Mouse (Mus musculus): ENCODE results near the gene Wdr81. TPM values are rescaled to one million over a fixed set of nuclear protein-coding genes. Genes with fewer than 3 reads are reported as not detected.

The Wdr81 gene
- polyA plus RNA-seq, 1 experiment from 2014 or later: 2.6 TPM

- Histone ChIP-seq H3K27ac (replicated peaks) (no peak overlapping the region), H3K4me1 (replicated peaks; ENCODE audit: control insufficient read depth, insufficient read depth) (peaks cover 6% of the 10 kb centered on the region; the same call in 1 of the 2 replicates), H3K9me3 (ENCODE audit: control insufficient read depth, low read length) (no peaks in the 10 kb centered on the region), H3K4me2 (replicated peaks; ENCODE audit: low read depth) (no peak overlapping the region), H3K36me3 (ENCODE audit: control insufficient read depth, insufficient read depth, low read length) (peaks cover 26% of the 10 kb centered on the region), H3K27me3 (ENCODE audit: control insufficient read depth, insufficient read depth, low read length) (no peaks in the 10 kb centered on the region), H3K9ac (ENCODE audit: low read length) (no peak overlapping the region), H3K4me3 (ENCODE audit: low read depth, low read length) (no peak overlapping the region)
- no peak for DNase-seq (ENCODE audit: low spot score)
- ATAC-seq (ENCODE audit: low FRiP score, low TSS enrichment): no peak
- 69% methylated on average over 7 of the region's 7 CpGs for WGBS
- no peak for TF ChIP-seq CTCF (IDR thresholded peaks at IDR 0.05; ENCODE audit: low read depth)
- TF ChIP-seq EP300 (optimal IDR thresholded peaks at IDR 0.05): no peak
These were observed 4.8 kb downstream of the Wdr81 start for GRCm38 (mm10) chr11:75449695-75450094.

DNA sequence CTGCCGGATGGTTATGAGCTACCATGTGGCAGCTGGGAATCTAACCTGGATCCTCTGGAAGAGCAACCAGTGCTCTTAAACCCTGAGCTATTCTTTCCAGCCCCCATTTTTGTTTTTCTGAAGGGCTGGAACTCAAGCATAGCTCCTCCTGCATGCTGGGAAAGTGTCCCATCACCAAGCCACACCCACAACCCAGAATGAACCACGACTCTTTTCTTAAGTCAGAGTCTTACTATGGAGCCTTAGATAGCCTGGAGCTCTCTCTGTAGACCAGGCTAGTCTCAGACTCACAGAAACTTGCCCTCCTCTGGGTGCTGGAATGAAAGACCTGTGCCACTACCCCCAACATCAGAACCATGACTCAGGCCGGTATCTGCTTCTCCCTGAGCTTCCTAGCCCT lies 5.9 kb downstream of the Wdr81 start:
- ATAC-seq (ENCODE audit: low FRiP score, low TSS enrichment): no peak
- no peak overlapping the region for H3K9ac ChIP-seq (ENCODE audit: low read length)
- H3K27ac ChIP-seq (replicated peaks): no peak overlapping the region
- no peaks in the 10 kb centered on the region for H3K27me3 ChIP-seq (ENCODE audit: control insufficient read depth, insufficient read depth, low read length)
- no peak overlapping the region for H3K4me3 ChIP-seq (ENCODE audit: low read depth, low read length)
- WGBS: 75% methylated on average over 3 of the region's 3 CpGs
- DNase-seq (ENCODE audit: low spot score): no peak
- no peak for TF ChIP-seq EP300 (optimal IDR thresholded peaks at IDR 0.05)
- no peak for TF ChIP-seq CTCF (IDR thresholded peaks at IDR 0.05; ENCODE audit: low read depth)
- H3K4me1 ChIP-seq (replicated peaks; ENCODE audit: control insufficient read depth, insufficient read depth): 0 out of 2 replicates have a peak, but pooled peaks cover under 1% of the 10 kb centered on the region
- no peak overlapping the region for H3K4me2 ChIP-seq (replicated peaks; ENCODE audit: low read depth)
- no peaks in the 10 kb centered on the region for H3K9me3 ChIP-seq (ENCODE audit: control insufficient read depth, low read length)
- H3K36me3 ChIP-seq (ENCODE audit: control insufficient read depth, insufficient read depth, low read length): peaks cover 28% of the 10 kb centered on the region

GRCm38 (mm10) chr11:75443711-75444110 lies 10.8 kb downstream of the Wdr81 start:
- Histone ChIP-seq H3K4me2 (replicated peaks; ENCODE audit: low read depth) (no peak overlapping the region), H3K9me3 (ENCODE audit: control insufficient read depth, low read length) (no peaks in the 10 kb centered on the region), H3K4me1 (replicated peaks; ENCODE audit: control insufficient read depth, insufficient read depth) (no peaks in the 10 kb centered on the region), H3K27me3 (ENCODE audit: control insufficient read depth, insufficient read depth, low read length) (no peaks in the 10 kb centered on the region), H3K27ac (replicated peaks) (no peak overlapping the region), H3K9ac (ENCODE audit: low read length) (no peak overlapping the region; the same call in 1 of the 2 replicates), H3K36me3 (ENCODE audit: control insufficient read depth, insufficient read depth, low read length) (peaks cover 25% of the 10 kb centered on the region), H3K4me3 (ENCODE audit: low read depth, low read length) (no peak overlapping the region)
- no peak for ATAC-seq (ENCODE audit: low FRiP score, low TSS enrichment)
- TF ChIP-seq EP300 (optimal IDR thresholded peaks at IDR 0.05) (no peak), CTCF (IDR thresholded peaks at IDR 0.05; ENCODE audit: low read depth) (no peak)
- no peak for DNase-seq (ENCODE audit: low spot score)
- 77% methylated on average over 8 of the region's 8 CpGs for WGBS

- no peak overlapping the region for H3K9ac ChIP-seq (ENCODE audit: low read length)
- H3K36me3 ChIP-seq (ENCODE audit: control insufficient read depth, insufficient read depth, low read length): peaks cover 13% of the 10 kb centered on the region; the same call in 1 of the 2 replicates
- H3K4me3 ChIP-seq (ENCODE audit: low read depth, low read length): no peak overlapping the region
- H3K27me3 ChIP-seq (ENCODE audit: control insufficient read depth, insufficient read depth, low read length): no peaks in the 10 kb centered on the region
- no peaks in the 10 kb centered on the region for H3K4me1 ChIP-seq (replicated peaks; ENCODE audit: control insufficient read depth, insufficient read depth)
- DNase-seq (ENCODE audit: low spot score) (no peak), ATAC-seq (ENCODE audit: low FRiP score, low TSS enrichment) (no peak)
- 88% methylated on average over 16 of the region's 16 CpGs for WGBS
- H3K4me2 ChIP-seq (replicated peaks; ENCODE audit: low read depth): no peak overlapping the region
- no peak overlapping the region for H3K27ac ChIP-seq (replicated peaks)
- no peaks in the 10 kb centered on the region for H3K9me3 ChIP-seq (ENCODE audit: control insufficient read depth, low read length)
- no peak for TF ChIP-seq EP300 (optimal IDR thresholded peaks at IDR 0.05)
- TF ChIP-seq CTCF (IDR thresholded peaks at IDR 0.05; ENCODE audit: low read depth): no peak
These were observed 12.9 kb downstream of the Wdr81 start for GRCm38 (mm10) chr11:75441601-75442000.

DNA sequence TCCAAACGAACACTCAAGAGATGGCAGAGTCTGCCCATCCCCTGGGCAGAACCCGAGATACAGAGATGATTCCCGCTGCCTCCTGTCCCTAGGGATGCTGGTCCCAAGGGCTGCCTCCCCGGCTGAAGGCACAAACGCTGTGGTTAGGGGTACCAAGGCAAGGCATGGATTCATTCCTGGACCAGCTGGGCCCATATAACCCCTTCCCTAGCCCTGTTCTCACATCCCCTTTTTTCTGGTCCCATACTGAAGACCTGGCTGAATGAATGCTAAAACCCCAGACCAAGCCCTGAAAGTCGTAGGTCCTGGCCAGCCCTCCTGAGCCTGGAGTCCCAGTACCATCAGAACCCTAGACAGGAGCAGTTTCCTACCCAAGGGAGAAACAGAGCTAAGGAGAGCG lies 13.5 kb downstream of the Wdr81 start:
- Histone ChIP-seq H3K27me3 (ENCODE audit: control insufficient read depth, insufficient read depth, low read length) (no peaks in the 10 kb centered on the region), H3K36me3 (ENCODE audit: control insufficient read depth, insufficient read depth, low read length) (peaks cover 13% of the 10 kb centered on the region; the same call in 1 of the 2 replicates), H3K4me3 (ENCODE audit: low read depth, low read length) (no peak overlapping the region), H3K27ac (replicated peaks) (no peak overlapping the region), H3K4me1 (replicated peaks; ENCODE audit: control insufficient read depth, insufficient read depth) (no peaks in the 10 kb centered on the region), H3K9ac (ENCODE audit: low read length) (no peak overlapping the region), H3K9me3 (ENCODE audit: control insufficient read depth, low read length) (no peaks in the 10 kb centered on the region), H3K4me2 (replicated peaks; ENCODE audit: low read depth) (no peak overlapping the region)
- no peak for TF ChIP-seq CTCF (IDR thresholded peaks at IDR 0.05; ENCODE audit: low read depth)
- no peak for TF ChIP-seq EP300 (optimal IDR thresholded peaks at IDR 0.05)
- WGBS: 87% methylated on average over 7 of the region's 7 CpGs
- no peak for ATAC-seq (ENCODE audit: low FRiP score, low TSS enrichment)
- DNase-seq (ENCODE audit: low spot score): no peak

DNA sequence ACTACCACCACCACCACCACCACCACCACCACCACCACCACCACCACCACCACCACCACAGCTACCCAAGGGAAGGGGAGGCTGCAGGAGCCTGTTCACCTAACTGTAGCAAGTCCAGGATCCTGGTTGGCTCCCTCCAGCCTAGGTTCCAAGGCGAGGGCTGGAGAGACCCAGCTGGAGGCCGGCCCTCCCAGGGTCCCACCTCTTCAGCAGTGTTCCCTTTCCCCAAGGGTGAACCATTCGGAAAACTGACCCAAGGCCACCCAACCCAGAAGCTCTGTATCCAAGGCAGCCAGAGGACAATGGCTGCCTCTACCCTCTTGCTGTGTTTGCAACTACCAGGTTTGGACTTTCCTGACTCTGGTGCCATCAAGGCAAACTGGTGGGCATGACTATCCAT lies 14.6 kb downstream of the Wdr81 start:
- Histone ChIP-seq H3K9ac (ENCODE audit: low read length) (no peak overlapping the region), H3K4me2 (replicated peaks; ENCODE audit: low read depth) (no peak overlapping the region), H3K36me3 (ENCODE audit: control insufficient read depth, insufficient read depth, low read length) (peaks cover 9% of the 10 kb centered on the region; the same call in 1 of the 2 replicates), H3K4me1 (replicated peaks; ENCODE audit: control insufficient read depth, insufficient read depth) (no peaks in the 10 kb centered on the region), H3K4me3 (ENCODE audit: low read depth, low read length) (no peak overlapping the region), H3K9me3 (ENCODE audit: control insufficient read depth, low read length) (no peaks in the 10 kb centered on the region), H3K27me3 (ENCODE audit: control insufficient read depth, insufficient read depth, low read length) (no peaks in the 10 kb centered on the region), H3K27ac (replicated peaks) (no peak overlapping the region)
- 91% methylated on average over 3 of the region's 3 CpGs for WGBS
- DNase-seq (ENCODE audit: low spot score): no peak
- TF ChIP-seq CTCF (IDR thresholded peaks at IDR 0.05; ENCODE audit: low read depth) (no peak), EP300 (optimal IDR thresholded peaks at IDR 0.05) (no peak)
- ATAC-seq (ENCODE audit: low FRiP score, low TSS enrichment): no peak
